Mouse (Mus musculus): ENCODE results near the gene Cyb5rl.
"Not testable (repeated sequence)": the region's sequence is repeated elsewhere in the genome, so short reads cannot be mapped to it uniquely, and the experiment has no call there.

Gene Cyb5rl

DNA sequence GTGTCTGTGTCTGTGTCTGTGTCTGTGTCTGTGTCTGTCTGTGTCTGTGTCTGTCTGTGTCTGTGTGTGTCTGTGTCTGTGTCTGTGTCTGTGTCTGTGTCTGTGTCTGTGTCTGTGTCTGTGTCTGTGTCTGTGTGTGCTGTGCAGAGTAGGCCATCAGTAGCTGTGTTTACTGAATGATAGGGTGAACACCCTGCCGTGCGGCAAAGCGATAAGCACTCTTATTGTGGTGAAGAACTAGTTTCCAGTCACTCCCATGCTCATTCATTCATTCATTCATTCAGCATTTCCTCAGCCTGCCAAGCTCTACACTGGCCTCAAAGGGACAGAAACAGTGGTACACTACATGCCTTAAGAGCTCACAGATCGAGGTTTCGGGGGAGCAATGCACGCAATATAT lies 42.4 kb downstream of the Cyb5rl start:
- not testable (repeated sequence) for DNase-seq (ENCODE audit: low spot score in 2 of 2)

DNA sequence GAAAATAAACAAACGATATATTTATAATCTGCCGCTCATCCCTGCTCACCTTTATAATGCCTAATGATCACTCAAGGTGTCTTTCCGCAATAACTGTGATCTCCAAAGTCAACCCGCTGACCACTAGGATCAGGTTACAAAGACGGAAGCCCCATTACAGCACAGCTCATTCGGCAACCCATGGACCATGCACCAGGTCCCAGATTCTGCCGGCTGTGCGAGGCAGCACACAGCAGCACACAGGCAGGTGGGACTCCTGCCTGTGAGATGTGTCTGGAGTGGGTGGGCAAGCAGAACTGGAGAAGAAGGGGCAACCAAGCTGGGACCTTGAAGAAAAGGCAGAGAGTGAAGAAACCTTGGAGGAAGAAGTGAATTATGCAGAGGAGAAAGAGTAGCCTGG lies 47.5 kb downstream of the Cyb5rl start:
- DNase-seq (ENCODE audit: low spot score in 2 of 2): no peak

DNA sequence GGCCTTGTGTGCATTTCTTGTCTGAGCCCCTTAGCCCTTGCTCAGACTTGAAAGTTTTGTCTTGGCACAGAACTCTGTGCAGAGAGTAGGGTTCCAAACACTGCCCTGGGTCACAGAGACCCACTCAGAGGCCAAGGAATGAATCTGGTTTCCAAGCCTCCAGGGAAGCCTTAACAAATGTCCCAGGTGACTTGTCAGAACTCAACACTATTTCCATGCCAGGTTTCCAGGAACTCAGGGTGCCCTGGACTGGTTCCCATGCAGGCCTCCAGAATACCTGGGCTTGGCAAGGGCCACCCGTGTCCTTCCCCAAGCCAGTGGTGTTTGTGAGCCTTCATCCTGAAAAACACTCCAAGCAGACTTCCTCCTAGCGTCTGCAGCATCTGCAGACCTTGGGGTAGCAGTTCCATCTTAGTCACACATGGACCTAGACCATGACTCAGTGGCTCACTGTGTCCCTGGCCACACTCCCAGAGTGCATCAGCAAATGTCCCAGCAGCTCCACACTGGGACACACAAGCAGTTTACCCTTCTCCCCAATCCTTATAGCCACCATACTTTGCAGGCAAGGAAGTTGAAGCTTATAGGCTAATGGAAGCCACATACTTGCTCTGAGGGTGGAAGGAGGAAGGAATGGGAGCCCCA lies 51.1 kb downstream of the Cyb5rl start:
- no peak for DNase-seq (ENCODE audit: low spot score in 2 of 2)

DNA sequence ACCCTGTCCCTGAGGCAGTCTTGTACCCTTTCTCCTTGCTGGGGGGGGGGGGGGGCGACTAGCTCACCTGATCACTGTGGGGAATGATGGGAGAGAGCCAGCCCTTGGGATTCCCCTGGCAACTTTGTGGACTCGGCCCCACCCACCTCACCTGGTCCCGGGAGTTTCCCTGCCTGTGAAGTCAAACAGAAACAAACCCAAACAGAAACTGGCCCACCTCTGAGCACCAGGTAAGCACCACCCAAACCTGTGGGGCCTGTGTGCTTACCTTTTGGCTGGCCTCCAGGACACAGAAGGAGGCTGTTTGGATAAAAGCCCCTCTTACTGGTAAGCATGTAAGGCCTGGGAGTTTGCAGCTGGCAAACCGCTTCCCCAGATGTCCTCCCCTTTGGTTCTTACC lies 52.3 kb downstream of the Cyb5rl start:
- DNase-seq (ENCODE audit: low spot score in 2 of 2): no peak

DNA sequence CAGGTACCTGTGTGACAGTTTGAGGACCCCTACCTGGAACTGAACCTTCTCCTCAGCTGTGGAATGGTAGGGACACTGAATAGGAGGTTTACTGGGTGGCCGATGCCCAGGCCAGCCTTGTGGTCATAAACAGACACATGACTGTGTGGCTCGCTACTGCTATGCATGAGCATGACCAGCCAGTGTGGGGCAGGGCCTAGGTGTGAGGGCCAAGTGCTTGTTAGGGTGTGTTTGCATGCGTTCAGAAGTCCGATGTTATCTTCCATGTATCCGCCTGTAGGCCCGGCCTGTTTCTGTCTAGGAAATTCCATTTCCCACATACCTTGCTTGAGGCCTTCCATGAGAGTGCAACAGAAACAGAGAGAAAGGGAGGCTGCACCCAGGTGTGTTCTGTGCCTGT lies 53.9 kb downstream of the Cyb5rl start:
- DNase-seq (ENCODE audit: low spot score in 2 of 2): no peak

GRCm38 (mm10) chr4:107121165-107121943 lies 54.6 kb downstream of the Cyb5rl start:
- peak in 1 of 2 experiments; percentile 19 for DNase-seq (ENCODE audit: low spot score in 2 of 2)

DNA sequence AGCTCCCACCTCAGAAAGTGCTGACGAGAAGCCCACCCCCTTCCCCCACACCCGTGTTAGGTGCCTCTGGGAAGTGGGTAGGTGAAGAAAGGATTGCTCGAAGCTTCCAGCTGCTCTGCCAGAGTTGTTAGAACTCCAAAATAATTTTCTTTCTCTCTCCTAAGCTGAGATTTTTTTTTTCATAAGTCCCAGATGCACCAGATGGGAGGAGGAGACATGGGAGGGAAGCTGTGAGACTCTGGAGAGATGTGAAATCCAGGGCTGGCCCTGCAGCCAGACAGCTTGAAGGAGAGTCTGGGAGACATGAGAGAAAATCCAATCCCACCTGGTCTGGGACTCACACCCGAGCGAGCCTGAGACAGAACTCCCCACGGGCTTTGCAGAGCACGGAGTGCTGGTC lies 57.6 kb downstream of the Cyb5rl start:
- no peak for DNase-seq (ENCODE audit: low spot score in 2 of 2)

DNA sequence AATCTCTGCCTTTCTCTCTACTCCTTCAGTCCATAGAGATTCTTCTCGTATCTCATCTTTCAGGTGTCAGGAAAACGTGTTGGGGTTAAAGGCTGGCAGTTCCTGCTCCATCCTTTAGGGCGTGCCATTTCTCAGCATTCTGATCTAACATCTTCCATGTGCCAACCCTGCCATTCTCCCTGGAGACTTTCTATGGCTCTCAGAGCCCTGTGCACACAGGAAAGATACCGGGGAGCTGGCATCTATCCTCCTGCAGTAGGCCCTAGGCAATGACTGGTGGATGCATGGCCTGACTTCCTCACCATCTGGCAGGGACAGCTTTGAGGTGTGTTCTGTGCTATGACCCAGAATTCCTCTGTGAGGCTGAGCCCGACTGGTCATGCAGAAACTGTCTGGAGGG lies 58.3 kb downstream of the Cyb5rl start:
- no peak for DNase-seq (ENCODE audit: low spot score in 2 of 2)

GRCm38 (mm10) chr4:107126389-107126788 lies 59.6 kb downstream of the Cyb5rl start:
- DNase-seq (ENCODE audit: low spot score in 2 of 2): no peak

DNA sequence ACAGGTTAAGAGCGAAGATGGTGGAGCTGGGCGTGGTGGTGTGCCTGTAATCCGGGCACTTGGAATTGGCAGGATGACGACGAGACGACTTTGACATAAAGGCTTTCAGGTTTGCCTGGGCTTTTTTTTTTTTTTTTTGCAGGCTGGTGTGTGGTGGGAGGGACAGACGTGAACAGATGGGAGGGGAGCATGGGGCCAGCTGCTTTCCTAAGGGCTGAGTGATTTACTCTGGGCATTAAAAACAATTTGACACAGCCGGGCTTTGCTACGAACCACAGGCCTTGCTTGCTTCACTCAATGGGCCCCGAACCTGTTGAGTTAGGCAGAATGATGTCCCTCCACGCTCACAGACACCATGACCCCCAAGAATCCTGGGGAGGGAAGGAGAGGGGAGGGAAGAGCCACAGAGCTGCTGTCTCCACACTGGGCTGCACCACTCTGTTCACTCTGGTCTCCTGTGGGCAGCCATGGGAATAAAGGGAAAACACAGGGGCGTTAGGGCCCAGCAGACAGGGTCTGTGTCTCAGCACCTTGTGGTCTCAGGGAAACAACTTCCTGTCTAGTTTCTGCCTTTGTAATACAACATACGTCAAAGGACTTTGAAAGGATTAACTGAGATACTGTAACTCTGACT lies 60.2 kb downstream of the Cyb5rl start:
- DNase-seq (ENCODE audit: low spot score in 2 of 2): no peak

DNA sequence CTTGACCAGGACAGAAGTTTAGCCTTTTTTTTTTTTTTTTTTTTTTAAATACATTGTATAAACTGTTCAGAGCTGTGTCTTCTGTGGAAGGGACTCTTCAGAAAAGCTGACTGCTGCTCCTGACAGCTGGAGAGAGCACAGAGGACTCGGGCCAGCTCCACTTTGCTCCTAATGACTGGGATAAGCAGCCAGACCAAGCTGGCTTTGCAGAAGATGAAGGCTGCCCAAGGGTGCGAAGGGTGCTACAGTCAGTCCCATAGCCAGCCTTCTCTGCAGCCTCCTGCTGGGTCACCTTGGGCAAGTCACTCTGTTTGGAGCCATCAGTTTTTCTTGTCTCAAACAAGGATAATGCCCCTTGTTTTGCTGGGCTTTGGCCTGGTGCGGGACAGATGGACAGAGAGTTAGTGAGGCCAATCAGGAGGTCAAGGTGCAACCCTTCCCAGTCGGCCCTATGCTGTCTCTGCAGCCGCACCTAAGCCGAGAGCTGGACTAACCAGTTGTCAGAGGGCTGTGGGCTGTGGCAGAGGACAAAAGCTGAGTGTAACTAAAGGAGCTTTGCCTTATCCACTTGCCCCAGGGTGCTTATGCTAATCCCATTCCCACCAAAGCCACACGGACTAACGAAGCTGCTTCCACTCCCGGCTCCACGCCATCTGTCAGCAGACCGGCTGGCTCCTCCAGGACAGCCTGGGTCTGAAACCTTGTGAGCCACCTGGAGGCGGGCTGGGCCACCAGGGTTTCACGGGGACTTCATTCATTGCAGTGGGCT lies 61.3 kb downstream of the Cyb5rl start:
- DNase-seq (ENCODE audit: low spot score in 2 of 2): peak; percentile 15 to 27

DNA sequence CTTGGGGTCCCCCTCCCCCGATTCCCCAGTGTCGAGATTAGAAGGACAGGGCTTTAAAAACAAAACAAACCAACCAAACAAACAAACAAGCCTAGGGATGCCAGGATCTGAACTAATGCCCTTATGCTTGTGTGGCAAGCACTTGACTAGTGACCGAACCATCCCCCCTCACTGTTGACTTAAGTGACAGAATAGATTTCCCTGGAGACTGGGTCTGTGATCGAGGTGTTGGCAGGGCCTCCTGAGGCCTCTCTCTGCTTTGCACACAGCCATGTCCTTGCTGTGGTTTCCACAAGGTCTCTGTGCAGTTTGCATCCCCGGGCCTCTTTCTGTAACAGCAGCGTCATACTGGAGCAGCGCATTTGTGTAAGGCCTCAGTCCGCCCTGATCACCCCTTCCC lies 62.6 kb downstream of the Cyb5rl start:
- no peak for DNase-seq (ENCODE audit: low spot score in 2 of 2)

GRCm38 (mm10) chr4:107130534-107130933 lies 63.7 kb downstream of the Cyb5rl start:
- DNase-seq (ENCODE audit: low spot score in 2 of 2): no peak

DNA sequence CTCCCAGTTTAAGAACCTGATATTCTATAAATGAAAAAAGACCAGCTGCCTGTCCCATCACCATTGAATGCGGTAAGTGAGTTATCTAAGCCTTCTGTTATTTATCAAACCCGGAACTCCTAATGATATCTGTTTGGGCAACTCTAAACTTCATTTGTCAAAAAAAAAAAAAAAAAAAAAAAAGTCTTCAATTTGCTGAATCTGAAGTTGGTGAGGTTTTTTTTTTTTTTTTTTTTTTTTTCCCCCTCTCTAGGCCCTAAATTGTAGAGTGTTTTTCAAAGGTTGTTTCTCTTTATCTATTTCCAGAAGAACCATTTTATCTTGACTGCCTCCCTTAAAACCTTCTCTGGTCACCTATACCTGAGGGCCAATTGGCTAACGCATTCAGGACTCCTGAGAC lies 68.1 kb downstream of the Cyb5rl start:
- DNase-seq (ENCODE audit: low spot score in 2 of 2): no peak

- no peak for DNase-seq (ENCODE audit: low spot score in 2 of 2)
Observed at GRCm38 (mm10) chr4:107135663-107136062, 68.9 kb downstream of the Cyb5rl start.

DNA sequence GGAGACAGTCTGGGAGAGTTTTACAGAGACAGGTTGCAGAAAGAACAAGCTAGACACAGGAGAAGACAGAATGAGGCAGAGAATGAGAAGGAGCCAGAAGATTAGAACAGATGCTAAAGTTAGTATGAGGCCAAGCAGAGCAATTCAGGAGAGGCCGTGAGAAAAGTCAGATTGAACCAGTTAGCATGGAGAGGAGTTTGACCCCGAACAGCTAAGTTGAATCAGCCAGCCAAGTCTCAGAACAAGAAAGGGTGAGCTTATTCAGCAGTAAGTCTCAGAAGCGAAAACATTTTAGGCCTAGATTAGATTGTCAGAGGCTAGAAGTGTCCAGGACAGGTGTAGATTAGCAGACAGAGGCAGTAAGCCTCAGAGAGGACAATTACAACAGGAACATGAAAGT lies 69.7 kb downstream of the Cyb5rl start:
- no peak for DNase-seq (ENCODE audit: low spot score in 2 of 2)
